Mouse (Mus musculus): ENCODE results near the gene Dcbld2. TPM values are rescaled to one million over a fixed set of nuclear protein-coding genes. Genes with fewer than 3 reads are reported as not detected.

Dcbld2 gene
- total RNA-seq (2021), result 10 to 100 TPM; 10.7 to 11.1 TPM
- long read RNA-seq, experiment 1, full-length matches to known transcripts, result 5 of 13 reads
- long read RNA-seq, experiment 1, partial matches to known transcripts, result 0 of 13 reads
- long read RNA-seq, experiment 1, other reads (novel, unspliced or antisense), result 8 of 13 reads
- long read RNA-seq, experiment 2, full-length matches to known transcripts, result 8 of 17 reads
- long read RNA-seq, experiment 2, partial matches to known transcripts, result 1 of 17 reads
- long read RNA-seq, experiment 2, other reads (novel, unspliced or antisense), result 8 of 17 reads

GRCm38 (mm10) chr16:58408062-58408486 lies at the start of gene Dcbld2:
Dcbld2 (plus strand) TSS chr16:58408443.
- peak within 1 kb of the TSS; percentile 60 for H3K4me3 ChIP-seq
- DNase-seq (ENCODE audit: low spot score in 2 of 2), result peak; percentile 94 to 98
- TF ChIP-seq CTCF (conservative IDR thresholded peaks at IDR 0.05), result no peak
- H3K27ac ChIP-seq, result peak within 1 kb of the TSS; percentile 83

GRCm38 (mm10) chr16:58377170-58377569 lies 31.1 kb upstream of the Dcbld2 start:
- no peak for TF ChIP-seq CTCF (conservative IDR thresholded peaks at IDR 0.05)
- Histone ChIP-seq H3K27ac (no peak overlapping the region), H3K4me3 (no peak overlapping the region)
- DNase-seq (ENCODE audit: low spot score in 2 of 2), result no peak

- Histone ChIP-seq H3K4me3 (no peak overlapping the region), H3K27ac (no peak overlapping the region)
- DNase-seq (ENCODE audit: low spot score in 2 of 2), result no peak
- TF ChIP-seq CTCF (conservative IDR thresholded peaks at IDR 0.05), result no peak
Measured at GRCm38 (mm10) chr16:58377756-58378503, 30.3 kb upstream of the Dcbld2 start.

GRCm38 (mm10) chr16:58386241-58386757 lies 21.9 kb upstream of the Dcbld2 start:
- Histone ChIP-seq H3K4me3 (no peak overlapping the region), H3K27ac (no peak overlapping the region)
- no peak for TF ChIP-seq CTCF (conservative IDR thresholded peaks at IDR 0.05)
- no peak for DNase-seq (ENCODE audit: low spot score in 2 of 2)

- TF ChIP-seq CTCF (conservative IDR thresholded peaks at IDR 0.05), result no peak
- Histone ChIP-seq H3K4me3 (no peak overlapping the region), H3K27ac (no peak overlapping the region)
- DNase-seq (ENCODE audit: low spot score in 2 of 2), result no peak
Measured at GRCm38 (mm10) chr16:58389143-58389755, 19.0 kb upstream of the Dcbld2 start.

- Histone ChIP-seq H3K4me3 (no peak overlapping the region), H3K27ac (no peak overlapping the region)
- TF ChIP-seq CTCF (conservative IDR thresholded peaks at IDR 0.05), result no peak
- no peak for DNase-seq (ENCODE audit: low spot score in 2 of 2)
Measured at GRCm38 (mm10) chr16:58393036-58393435, 15.2 kb upstream of the Dcbld2 start.

- DNase-seq (ENCODE audit: low spot score in 2 of 2), result no peak
- no peak overlapping the region for H3K27ac ChIP-seq
- no peak for TF ChIP-seq CTCF (conservative IDR thresholded peaks at IDR 0.05)
- H3K4me3 ChIP-seq, result no peak overlapping the region
Measured at GRCm38 (mm10) chr16:58394156-58394555, 14.1 kb upstream of the Dcbld2 start.

GRCm38 (mm10) chr16:58398604-58399003 lies 9.6 kb upstream of the Dcbld2 start:
- no peak for TF ChIP-seq CTCF (conservative IDR thresholded peaks at IDR 0.05)
- Histone ChIP-seq H3K4me3 (no peak overlapping the region), H3K27ac (no peak overlapping the region)
- no peak for DNase-seq (ENCODE audit: low spot score in 2 of 2)

- no peak for DNase-seq (ENCODE audit: low spot score in 2 of 2)
- no peak overlapping the region for H3K4me3 ChIP-seq
Measured at GRCm38 (mm10) chr16:58401079-58401478, 7.2 kb upstream of the Dcbld2 start.

GRCm38 (mm10) chr16:58404665-58405064 lies 3.6 kb upstream of the Dcbld2 start:
- DNase-seq (ENCODE audit: low spot score in 2 of 2), result no peak
- no peak for TF ChIP-seq CTCF (conservative IDR thresholded peaks at IDR 0.05)
- Histone ChIP-seq H3K27ac (no peak overlapping the region), H3K4me3 (no peak overlapping the region)

More at GRCm38 (mm10) chr16:58401079-58401478, 7.2 kb upstream of the Dcbld2 start:
- H3K27ac ChIP-seq, result no peak overlapping the region
- no peak for TF ChIP-seq CTCF (conservative IDR thresholded peaks at IDR 0.05)

GRCm38 (mm10) chr16:58405271-58405670 lies 3.0 kb upstream of the Dcbld2 start:
- Histone ChIP-seq H3K27ac (no peak overlapping the region), H3K4me3 (no peak overlapping the region)
- no peak for DNase-seq (ENCODE audit: low spot score in 2 of 2)
- TF ChIP-seq CTCF (conservative IDR thresholded peaks at IDR 0.05), result no peak

GRCm38 (mm10) chr16:58408487-58409281 lies 441 bp downstream of the Dcbld2 start:
- Histone ChIP-seq H3K27ac (peak overlapping the region; percentile 83), H3K4me3 (peak overlapping the region; percentile 60)
- DNase-seq (ENCODE audit: low spot score in 2 of 2), result peak in 1 of 2 experiments; percentile 25
- no peak for TF ChIP-seq CTCF (conservative IDR thresholded peaks at IDR 0.05)
